Mouse (Mus musculus) C2C12 (cell line): ENCODE results near the gene Ntn1.

ENCODE experiments used
- CTCF ChIP-seq: IDR thresholded peaks from one replicate; pipeline ENCODE4 v1.5.1; 2011; ENCODE audit not compliant: control insufficient read depth, insufficient read depth, insufficient read length
- MAX ChIP-seq: IDR thresholded peaks from one replicate; pipeline ENCODE4 v1.6.1; 2011; ENCODE audit warnings: mild to moderate bottlenecking, control low read depth

- TF ChIP-seq CTCF, result no peak
- no peak for TF ChIP-seq MAX
Measured at GRCm38 (mm10) chr11:68263100-68263499, 137.5 kb downstream of the Ntn1 start.
